Mouse (Mus musculus): ENCODE results near the gene Fgd3. TPM values are rescaled to one million over a fixed set of nuclear protein-coding genes. Genes with fewer than 3 reads are reported as not detected.

The Fgd3 gene
- polyA plus RNA-seq, 1 experiment, result 13.7 TPM

DNA sequence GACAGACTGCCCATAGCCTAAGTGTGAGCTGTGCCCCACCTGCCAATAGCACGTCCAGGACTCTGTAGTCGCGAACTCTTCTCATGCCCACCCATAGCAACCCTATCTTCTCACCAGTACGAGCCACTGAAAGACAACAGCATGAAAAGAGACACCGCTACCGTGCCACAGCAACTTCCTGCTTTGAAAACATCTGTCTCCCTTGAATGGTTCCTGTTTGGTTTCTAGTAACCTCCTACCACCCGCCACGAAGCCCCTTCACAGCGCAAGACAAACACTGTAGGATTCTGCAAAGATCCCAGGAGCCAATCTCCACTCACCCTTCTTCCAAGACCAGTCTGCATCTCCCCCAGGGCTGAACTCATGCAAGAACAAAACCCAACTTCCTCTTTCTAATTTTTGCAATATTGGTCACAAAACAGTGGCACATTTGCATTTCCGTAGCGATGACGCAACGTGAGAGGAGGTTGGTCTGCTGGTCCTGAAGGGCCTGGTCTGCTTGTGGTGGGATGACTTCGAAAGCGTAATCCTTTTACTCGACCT, 11.2 kb downstream of the Fgd3 start:
- WGBS, result 89% methylated on average over 16 of the region's 16 CpGs

DNA sequence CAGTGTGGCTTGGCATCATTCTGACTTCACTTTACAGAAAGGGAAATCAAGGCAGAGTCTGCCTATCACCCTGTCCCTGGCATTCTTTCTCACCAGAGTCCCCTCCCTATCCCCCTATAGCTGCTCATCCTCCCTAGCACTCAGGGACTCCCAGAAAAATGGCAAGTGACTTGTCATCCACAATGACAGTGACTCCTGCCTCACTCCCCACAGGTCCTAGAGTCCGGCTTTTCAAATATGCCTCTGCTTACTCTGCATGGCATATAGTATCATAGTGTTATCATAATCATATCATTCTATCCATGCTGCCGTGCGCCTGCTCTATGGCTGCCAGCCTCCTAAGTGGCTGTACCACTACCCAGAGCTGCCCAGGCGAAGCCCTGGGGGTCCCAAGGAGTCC, 11.9 kb downstream of the Fgd3 start:
- Histone ChIP-seq H3K4me3 (replicated peaks; ENCODE audit: insufficient read depth, low read depth, low read length) (no peak overlapping the region), H3K27ac (ENCODE audit: insufficient read depth, low read length) (peak overlapping the region; percentile 7; the same call in 1 of the 2 replicates), H3K4me1 (ENCODE audit: control insufficient read depth, insufficient read depth, low read length) (no peaks in the 10 kb centered on the region), H3K27me3 (ENCODE audit: control insufficient read depth, insufficient read depth, low read length) (no peaks in the 10 kb centered on the region)
- WGBS, result 95% methylated on average over 4 of the region's 4 CpGs
- TF ChIP-seq POLR2A (IDR thresholded peaks at IDR 0.05; ENCODE audit: borderline replicate concordance, insufficient read depth, low read length) (no peak), CTCF (IDR thresholded peaks at IDR 0.05; ENCODE audit: borderline replicate concordance, insufficient read depth, low read depth, low read length) (no peak)
- no peak for DNase-seq

More for the DNA sequence above, 11.2 kb downstream of the Fgd3 start:
- no peak for DNase-seq
- Histone ChIP-seq H3K4me1 (ENCODE audit: control insufficient read depth, insufficient read depth, low read length) (no peaks in the 10 kb centered on the region), H3K4me3 (replicated peaks; ENCODE audit: insufficient read depth, low read depth, low read length) (no peak overlapping the region), H3K27ac (ENCODE audit: insufficient read depth, low read length) (no peak overlapping the region), H3K27me3 (ENCODE audit: control insufficient read depth, insufficient read depth, low read length) (no peaks in the 10 kb centered on the region)
- no peak for TF ChIP-seq CTCF (IDR thresholded peaks at IDR 0.05; ENCODE audit: borderline replicate concordance, insufficient read depth, low read depth, low read length)
- TF ChIP-seq POLR2A (IDR thresholded peaks at IDR 0.05; ENCODE audit: borderline replicate concordance, insufficient read depth, low read length), result no peak

- H3K27ac ChIP-seq (ENCODE audit: insufficient read depth, low read length), result peak overlapping the region; percentile 30; the same call in 1 of the 2 replicates
- whole genome bisulfite sequencing, result 52% methylated on average over 10 of the region's 10 CpGs
Measured at GRCm38 (mm10) chr13:49307311-49307969, 12.7 kb downstream of the Fgd3 start.

GRCm38 (mm10) chr13:49306771-49307310, 13.3 kb downstream of the Fgd3 start:
- DNase-seq, result no peak

More at GRCm38 (mm10) chr13:49307311-49307969, 12.7 kb downstream of the Fgd3 start:
- H3K4me3 ChIP-seq (replicated peaks; ENCODE audit: insufficient read depth, low read depth, low read length), result no peak overlapping the region
- no peaks in the 10 kb centered on the region for H3K27me3 ChIP-seq (ENCODE audit: control insufficient read depth, insufficient read depth, low read length)
- H3K4me1 ChIP-seq (ENCODE audit: control insufficient read depth, insufficient read depth, low read length), result no peaks in the 10 kb centered on the region
- TF ChIP-seq POLR2A (IDR thresholded peaks at IDR 0.05; ENCODE audit: borderline replicate concordance, insufficient read depth, low read length) (no peak), CTCF (IDR thresholded peaks at IDR 0.05; ENCODE audit: borderline replicate concordance, insufficient read depth, low read depth, low read length) (no peak)
- no peak for DNase-seq

DNA sequence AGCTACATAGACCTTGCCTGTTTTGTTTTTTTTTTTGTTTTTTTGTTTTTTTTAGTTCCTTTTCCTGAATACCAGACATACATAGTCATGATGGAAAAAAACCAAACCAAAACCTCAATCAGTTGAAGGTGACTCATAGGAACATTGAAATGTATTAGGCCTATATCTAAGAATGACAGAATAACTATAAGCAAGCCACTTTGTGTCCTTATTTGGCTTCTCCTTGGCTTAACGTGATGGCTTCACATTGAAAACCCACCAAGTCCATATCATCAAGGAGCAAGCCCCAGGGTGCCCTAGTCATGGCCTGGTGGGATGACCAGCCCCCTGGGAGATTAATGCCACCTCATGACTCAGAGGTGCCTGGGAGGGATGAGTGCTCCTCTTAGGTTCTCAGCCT, 19.3 kb downstream of the Fgd3 start:
- WGBS, result 79% methylated on average over 1 of the region's 1 CpGs
- H3K27me3 ChIP-seq (ENCODE audit: control insufficient read depth, insufficient read depth, low read length), result no peaks in the 10 kb centered on the region
- TF ChIP-seq POLR2A (IDR thresholded peaks at IDR 0.05; ENCODE audit: borderline replicate concordance, insufficient read depth, low read length) (no peak), CTCF (IDR thresholded peaks at IDR 0.05; ENCODE audit: borderline replicate concordance, insufficient read depth, low read depth, low read length) (no peak)
- H3K4me3 ChIP-seq (replicated peaks; ENCODE audit: insufficient read depth, low read depth, low read length), result no peak overlapping the region
- no peak for DNase-seq
- no peak overlapping the region for H3K27ac ChIP-seq (ENCODE audit: insufficient read depth, low read length)
- no peaks in the 10 kb centered on the region; the same call in 1 of the 2 replicates for H3K4me1 ChIP-seq (ENCODE audit: control insufficient read depth, insufficient read depth, low read length)

More at GRCm38 (mm10) chr13:49306771-49307310, 13.3 kb downstream of the Fgd3 start:
- no peaks in the 10 kb centered on the region for H3K27me3 ChIP-seq (ENCODE audit: control insufficient read depth, insufficient read depth, low read length)
- peak overlapping the region; percentile 71; the same call in 1 of the 2 replicates for H3K27ac ChIP-seq (ENCODE audit: insufficient read depth, low read length)
- 70% methylated on average over 7 of the region's 7 CpGs for WGBS
- H3K4me3 ChIP-seq (replicated peaks; ENCODE audit: insufficient read depth, low read depth, low read length), result no peak overlapping the region
- TF ChIP-seq POLR2A (IDR thresholded peaks at IDR 0.05; ENCODE audit: borderline replicate concordance, insufficient read depth, low read length) (no peak), CTCF (IDR thresholded peaks at IDR 0.05; ENCODE audit: borderline replicate concordance, insufficient read depth, low read depth, low read length) (no peak)
- H3K4me1 ChIP-seq (ENCODE audit: control insufficient read depth, insufficient read depth, low read length), result no peaks in the 10 kb centered on the region

DNA sequence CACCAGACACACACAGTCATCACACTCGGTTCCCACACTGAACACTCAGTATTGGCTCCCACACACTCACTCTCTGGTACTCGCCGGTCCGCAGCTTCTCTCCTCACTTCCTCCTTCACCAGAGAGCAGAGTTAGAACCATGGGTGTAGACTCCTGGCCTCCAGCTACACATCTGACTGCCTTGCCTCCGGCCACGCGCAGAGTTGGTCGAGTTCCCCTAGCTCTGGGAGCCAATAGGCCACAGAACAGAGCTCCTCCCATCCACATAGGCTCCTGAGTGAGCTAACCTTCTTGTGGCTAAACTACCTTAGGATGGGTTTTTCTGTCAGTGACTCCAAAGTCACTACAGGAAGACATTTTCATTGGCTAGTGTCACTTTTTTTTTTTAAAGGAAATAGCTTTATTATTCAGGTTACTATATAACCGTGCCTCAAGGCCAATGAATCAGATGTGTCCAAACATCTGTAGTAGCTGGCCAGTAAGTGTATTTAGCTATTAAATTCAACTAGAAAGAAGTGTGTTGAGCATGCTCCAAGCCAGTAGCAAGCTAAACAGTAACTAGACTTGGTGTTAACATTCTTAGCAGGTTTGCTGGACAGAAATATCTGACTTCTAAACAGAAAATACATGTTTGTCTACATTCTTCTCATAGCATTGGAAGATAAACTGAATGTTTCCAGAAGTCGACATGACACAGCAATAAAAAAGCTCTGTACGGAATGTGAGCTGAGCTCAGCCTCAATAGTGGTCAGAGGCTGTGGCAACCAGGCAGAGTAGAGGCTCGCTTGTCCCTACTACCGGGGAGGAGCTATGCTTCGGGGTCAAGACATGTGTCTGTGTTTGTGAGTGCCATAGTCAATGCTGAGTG, 21.4 kb downstream of the Fgd3 start:
- Histone ChIP-seq H3K27ac (ENCODE audit: insufficient read depth, low read length) (no peak overlapping the region), H3K4me3 (replicated peaks; ENCODE audit: insufficient read depth, low read depth, low read length) (no peak overlapping the region), H3K27me3 (ENCODE audit: control insufficient read depth, insufficient read depth, low read length) (no peaks in the 10 kb centered on the region), H3K4me1 (ENCODE audit: control insufficient read depth, insufficient read depth, low read length) (no peaks in the 10 kb centered on the region; the same call in 1 of the 2 replicates)
- DNase-seq, result no peak
- 88% methylated on average over 14 of the region's 14 CpGs for WGBS
- TF ChIP-seq POLR2A (IDR thresholded peaks at IDR 0.05; ENCODE audit: borderline replicate concordance, insufficient read depth, low read length), result no peak
- TF ChIP-seq CTCF (IDR thresholded peaks at IDR 0.05; ENCODE audit: borderline replicate concordance, insufficient read depth, low read depth, low read length), result no peak

- WGBS, result 56% methylated on average over 7 of the region's 7 CpGs
- H3K4me1 ChIP-seq (ENCODE audit: control insufficient read depth, insufficient read depth, low read length), result no peaks in the 10 kb centered on the region; the same call in 1 of the 2 replicates
- no peak overlapping the region for H3K27ac ChIP-seq (ENCODE audit: insufficient read depth, low read length)
- H3K27me3 ChIP-seq (ENCODE audit: control insufficient read depth, insufficient read depth, low read length), result no peaks in the 10 kb centered on the region
- H3K4me3 ChIP-seq (replicated peaks; ENCODE audit: insufficient read depth, low read depth, low read length), result no peak overlapping the region
- DNase-seq, result no peak
- no peak for TF ChIP-seq POLR2A (IDR thresholded peaks at IDR 0.05; ENCODE audit: borderline replicate concordance, insufficient read depth, low read length)
- TF ChIP-seq CTCF (IDR thresholded peaks at IDR 0.05; ENCODE audit: borderline replicate concordance, insufficient read depth, low read depth, low read length), result no peak
Measured at GRCm38 (mm10) chr13:49296270-49296669, 23.8 kb downstream of the Fgd3 start.

Measured in cerebellum, adult 2 months (tissue).